Mouse (Mus musculus) T-helper 2 cell (primary cell): Measurements from ENCODE around the gene Rheb.

ENCODE experiments used
- in situ Hi-C: fragments of 300-600 bp; cut with MboI, MseI; formaldehyde crosslinking; loops from one replicate; pipeline ENCODE4 v1.15.1; 2025; ENCODE audit warnings: high pct_unique_total_duplicates

Rheb gene

GRCm38 (mm10) chr5:24842274-24843102 lies at the start of gene Rheb:
Rheb (minus strand) TSS chr5:24842624.
- in situ Hi-C loops = loop anchor here (10.0 to 25.0 kb wide), 2 partner anchors 62 to 1405 kb away; partner anchors contain the start of gene Kmt2e

GRCm38 (mm10) chr5:24889860-24890259 lies 47.4 kb upstream of the Rheb start:
- in situ Hi-C loops = no loop called here

- in situ Hi-C loops = no loop called here
Measured at GRCm38 (mm10) chr5:24888874-24889591, 46.6 kb upstream of the Rheb start.

- in situ Hi-C loops = no loop called here
Measured at GRCm38 (mm10) chr5:24887271-24887670, 44.8 kb upstream of the Rheb start.

- in situ Hi-C loops = no loop called here
Measured at GRCm38 (mm10) chr5:24878713-24879112, 36.3 kb upstream of the Rheb start.

- in situ Hi-C loops = no loop called here
Measured at GRCm38 (mm10) chr5:24877836-24878624, 35.6 kb upstream of the Rheb start.

- in situ Hi-C loops = no loop called here
Measured at GRCm38 (mm10) chr5:24876653-24877052, 34.2 kb upstream of the Rheb start.

GRCm38 (mm10) chr5:24874111-24874510 lies 31.7 kb upstream of the Rheb start:
- in situ Hi-C loops = no loop called here

- in situ Hi-C loops = no loop called here
Measured at GRCm38 (mm10) chr5:24873221-24873620, 30.8 kb upstream of the Rheb start.

- in situ Hi-C loops = no loop called here
Measured at GRCm38 (mm10) chr5:24871276-24871675, 28.9 kb upstream of the Rheb start.

- in situ Hi-C loops = no loop called here
Measured at GRCm38 (mm10) chr5:24869796-24870289, 27.4 kb upstream of the Rheb start.

GRCm38 (mm10) chr5:24863804-24864203 lies 21.4 kb upstream of the Rheb start:
- in situ Hi-C loops = no loop called here

GRCm38 (mm10) chr5:24861449-24861930 lies 19.1 kb upstream of the Rheb start:
- in situ Hi-C loops = no loop called here

- in situ Hi-C loops = no loop called here
Measured at GRCm38 (mm10) chr5:24860635-24861448, 18.4 kb upstream of the Rheb start.

GRCm38 (mm10) chr5:24859771-24860540 lies 17.5 kb upstream of the Rheb start:
- in situ Hi-C loops = no loop called here

- in situ Hi-C loops = no loop called here
Measured at GRCm38 (mm10) chr5:24854827-24855600, 12.6 kb upstream of the Rheb start.

GRCm38 (mm10) chr5:24854256-24854655 lies 11.8 kb upstream of the Rheb start:
- in situ Hi-C loops = no loop called here

- in situ Hi-C loops = loop anchor here (10.0 to 25.0 kb wide), 2 partner anchors 57 to 1411 kb away; partner anchors contain the start of gene Kmt2e
Measured at GRCm38 (mm10) chr5:24848261-24848660, 5.8 kb upstream of the Rheb start.

GRCm38 (mm10) chr5:24843841-24844240 lies 1.4 kb upstream of the Rheb start:
- in situ Hi-C loops = loop anchor here (10.0 to 25.0 kb wide), 2 partner anchors 61 to 1407 kb away; partner anchors contain the start of gene Kmt2e
